Mouse (Mus musculus) fibroblast of lung, adult 2 months (primary cell): ENCODE data around the gene Ifna16.

Experiments used
- DNase-seq: peaks from one replicate; pipeline ENCODE4 v3.0.0-alpha.2; 2011; ENCODE audit warnings: low read depth

The Ifna16 gene

DNA sequence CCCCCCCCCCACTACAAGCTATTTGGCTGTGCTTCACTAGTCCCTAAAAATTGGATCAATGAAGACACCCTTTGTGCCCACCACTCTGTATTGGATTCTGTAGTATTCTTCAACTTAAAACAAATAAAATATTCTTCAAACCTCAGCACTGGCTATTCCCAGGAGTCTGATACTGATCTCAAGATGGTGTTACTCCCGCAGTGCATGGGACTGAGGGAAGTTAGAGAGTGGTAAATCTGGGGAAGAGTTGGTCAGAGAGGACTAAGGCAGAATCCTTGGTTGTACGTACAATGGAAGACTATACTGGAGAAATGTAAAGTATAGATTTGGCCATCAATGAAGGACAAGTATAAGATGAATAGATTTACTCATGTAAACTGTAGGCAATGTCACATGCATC lies 34.2 kb downstream of the Ifna16 start:
- DNase-seq = no peak

DNA sequence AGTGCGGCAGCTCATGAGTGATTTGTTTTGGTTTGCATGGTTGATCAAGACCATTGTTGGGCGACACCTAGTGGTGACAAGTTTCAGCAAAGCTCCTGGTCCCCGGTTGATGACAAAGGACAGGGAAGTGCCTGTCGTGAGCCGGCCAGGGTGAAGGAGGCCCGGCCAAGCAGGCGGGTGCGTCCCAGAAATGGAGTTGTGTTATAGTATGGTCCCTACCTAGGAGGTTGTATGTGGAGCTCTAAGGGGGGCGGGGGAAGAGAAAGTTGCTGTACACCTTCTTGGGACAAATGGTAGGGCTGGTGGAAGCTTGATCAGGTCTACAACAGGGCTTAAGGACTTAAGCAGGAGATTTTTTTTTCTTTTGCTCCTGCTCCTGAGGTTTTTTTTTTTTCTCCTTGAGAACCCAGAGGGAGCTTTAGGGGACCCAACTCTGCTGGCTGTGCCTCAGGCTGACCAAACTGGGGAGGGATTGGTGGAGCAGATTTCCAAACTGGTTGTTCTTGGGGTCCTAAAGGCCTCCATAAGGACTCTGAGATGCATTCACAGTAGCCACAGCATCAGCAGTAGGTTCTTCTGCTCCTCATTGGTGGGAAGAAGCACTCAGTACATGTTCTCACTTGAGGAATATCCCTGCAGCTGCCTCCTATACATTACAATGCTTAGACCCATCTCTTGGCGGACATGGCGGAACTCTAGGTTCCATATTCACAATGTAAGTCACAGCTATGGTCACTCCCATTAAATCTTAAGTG lies 35.5 kb downstream of the Ifna16 start:
- DNase-seq = peak; percentile 95

DNA sequence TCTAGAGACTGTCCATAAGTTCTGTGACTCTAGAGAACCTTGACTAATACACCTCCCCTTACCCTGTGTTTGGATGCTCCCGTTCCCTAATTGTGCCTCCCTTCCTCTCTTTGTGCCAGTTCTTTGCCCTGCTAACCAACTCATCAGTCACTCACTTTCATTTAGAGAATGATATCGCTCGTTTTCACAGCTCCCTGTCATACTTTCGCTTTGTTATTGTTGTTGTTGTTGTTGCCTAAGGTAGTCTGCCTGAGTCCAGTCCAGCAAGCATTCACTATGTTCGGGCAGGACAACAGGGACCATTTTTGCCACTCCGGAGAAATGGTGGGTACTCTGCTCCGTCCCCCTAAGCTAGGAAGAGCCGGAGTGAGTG lies 36.0 kb downstream of the Ifna16 start:
- DNase-seq = no peak

DNA sequence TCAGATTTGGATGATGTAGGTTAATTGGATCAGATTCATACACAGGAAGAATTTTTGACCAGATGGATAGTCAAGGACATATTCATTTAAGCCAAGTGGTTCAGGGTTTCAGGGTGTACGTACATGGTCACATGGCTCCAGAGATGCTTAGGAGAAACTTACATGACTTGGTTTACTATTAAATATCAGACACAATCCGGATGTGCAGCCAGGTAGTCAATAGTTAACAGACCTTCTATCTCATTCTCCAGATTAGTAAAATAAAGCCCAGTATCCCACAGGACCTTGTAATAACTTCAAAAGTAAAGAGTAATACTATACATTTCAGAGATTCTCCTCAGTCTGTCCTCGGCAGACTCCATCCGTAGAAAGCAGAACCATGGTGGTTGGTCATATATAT lies 42.4 kb downstream of the Ifna16 start, which contains the start of gene C87499:
TSS of gene C87499 (minus strand) at position 101 of the 400 bp plus-strand sequence.
- DNase-seq = no peak
